Mouse (Mus musculus) layer of hippocampus, postnatal 14 days (tissue): ENCODE measurements around the gene Tm4sf19. TPM values are rescaled to one million over a fixed set of nuclear protein-coding genes. Genes with fewer than 3 reads are reported as not detected.
"Not testable (repeated sequence)": the region's sequence is repeated elsewhere in the genome, so short reads cannot be mapped to it uniquely, and the experiment has no call there.

ENCODE experiments used
- DNase-seq, 2 experiments: peaks; one replicate each; pipeline ENCODE4 v3.0.0; 2021 to 2022; ENCODE audit warnings: low spot score in 2 of 2, mixed read lengths in 1 of 2
- total RNA-seq, 2 experiments: library from RNA; stranded (reverse); gene quantifications; 2 replicates each; pipeline ENCODE4 v1.2.3; 2021

The Tm4sf19 gene
- total RNA-seq, 2 experiments from 2014 or later, result not detected

DNA sequence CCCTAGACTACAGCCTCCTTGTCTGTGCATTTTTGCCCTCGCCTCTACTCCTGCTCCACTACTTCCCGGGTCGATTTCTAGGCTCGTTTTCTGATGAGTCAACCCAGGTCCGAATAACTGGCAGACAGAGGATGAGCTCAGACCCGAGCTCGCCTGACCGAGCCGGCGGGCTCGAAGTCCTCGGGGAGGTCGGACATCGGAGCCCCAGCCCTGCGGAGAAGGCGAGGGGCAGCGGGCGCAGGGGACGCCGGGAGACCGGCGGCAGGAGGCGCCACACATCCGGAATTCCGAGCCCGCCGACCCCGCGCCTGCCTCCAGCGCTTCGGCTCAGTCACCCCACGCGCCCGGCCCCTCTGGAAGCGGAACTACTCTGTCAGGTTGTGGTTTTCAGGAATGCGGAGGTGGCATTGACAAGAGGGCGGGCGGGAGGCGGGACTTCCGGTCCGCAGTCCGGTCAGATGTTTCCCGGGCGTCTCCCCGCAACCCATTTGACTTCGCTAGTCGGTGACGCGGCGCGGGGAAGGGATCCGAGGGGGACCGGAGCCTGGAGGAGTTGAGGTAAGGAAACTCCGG lies 30.3 kb downstream of the Tm4sf19 start, which contains the start of gene Pcyt1a:
TSS of gene Pcyt1a (plus strand) at position 448 of the 573 bp plus-strand sequence.
- DNase-seq, result peak; percentile 88 to 94

DNA sequence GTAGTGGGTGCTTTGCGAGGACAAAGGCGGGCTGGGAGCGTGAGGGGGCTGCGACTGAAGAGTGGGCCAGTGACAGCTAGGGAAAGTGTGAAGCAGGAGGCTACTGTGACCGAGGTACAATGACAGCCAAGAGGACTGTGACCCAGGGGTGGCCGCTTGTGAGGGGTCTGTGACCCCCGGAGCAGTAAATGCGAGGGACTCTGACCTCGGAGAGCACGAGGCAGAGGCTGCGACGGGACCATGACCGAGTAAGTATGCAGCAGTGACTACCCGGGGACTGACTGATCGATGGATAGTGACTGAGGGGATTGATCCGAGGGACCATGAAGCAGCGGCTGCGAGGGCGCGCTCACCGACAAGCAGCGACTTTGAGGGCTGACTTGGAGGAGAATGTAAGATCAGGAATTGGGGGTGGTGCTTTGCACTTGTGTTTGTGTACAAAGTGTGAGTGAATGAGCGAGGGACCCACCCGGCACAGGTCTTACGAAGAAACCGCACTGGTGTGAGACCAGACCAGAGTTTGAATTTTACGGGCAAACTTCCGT lies 30.8 kb downstream of the Tm4sf19 start:
- no peak for DNase-seq

DNA sequence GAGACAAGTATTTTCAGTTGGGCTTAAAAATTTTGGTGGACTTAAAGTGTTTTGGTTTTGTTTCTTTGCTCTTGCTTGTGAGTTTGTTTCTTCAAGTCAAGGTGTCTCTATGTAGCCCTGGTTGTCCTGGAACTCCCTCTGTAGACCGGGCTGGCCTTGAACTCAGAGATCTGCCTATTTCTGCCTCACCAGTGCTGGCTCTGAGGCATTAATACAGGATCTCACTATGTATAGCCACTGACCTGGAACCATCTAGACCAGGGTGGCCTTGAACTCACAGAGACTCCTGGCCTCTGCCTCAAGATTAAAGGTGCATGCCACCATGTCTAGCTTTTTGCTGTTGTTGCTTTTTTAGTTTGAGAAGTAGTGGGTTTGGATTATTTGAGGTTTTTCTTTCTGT lies 31.6 kb downstream of the Tm4sf19 start:
- no peak for DNase-seq

GRCm38 (mm10) chr16:32433138-32433537 lies 32.8 kb downstream of the Tm4sf19 start:
- DNase-seq, result no peak

DNA sequence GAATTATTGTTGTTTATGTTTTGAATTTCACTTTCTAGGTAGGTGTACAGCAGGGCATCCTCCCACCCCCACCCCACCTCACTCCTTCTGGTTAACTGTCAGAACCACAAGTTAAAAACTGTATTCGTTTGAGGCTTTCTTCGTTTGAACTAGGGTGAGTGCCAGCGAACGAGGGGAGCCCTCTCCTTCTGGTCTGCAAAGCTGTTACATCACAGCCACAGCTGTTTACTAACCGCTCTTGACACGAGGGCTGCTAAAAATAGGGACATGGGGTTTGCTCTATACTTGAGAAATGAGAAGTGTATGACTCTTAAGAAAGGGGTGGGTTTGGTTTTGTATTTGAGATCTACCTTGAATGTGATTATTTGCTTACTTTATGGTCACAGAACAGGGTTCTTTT lies 33.8 kb downstream of the Tm4sf19 start:
- no peak for DNase-seq

- DNase-seq, result no peak
Observed at GRCm38 (mm10) chr16:32434691-32435090, 34.4 kb downstream of the Tm4sf19 start.

DNA sequence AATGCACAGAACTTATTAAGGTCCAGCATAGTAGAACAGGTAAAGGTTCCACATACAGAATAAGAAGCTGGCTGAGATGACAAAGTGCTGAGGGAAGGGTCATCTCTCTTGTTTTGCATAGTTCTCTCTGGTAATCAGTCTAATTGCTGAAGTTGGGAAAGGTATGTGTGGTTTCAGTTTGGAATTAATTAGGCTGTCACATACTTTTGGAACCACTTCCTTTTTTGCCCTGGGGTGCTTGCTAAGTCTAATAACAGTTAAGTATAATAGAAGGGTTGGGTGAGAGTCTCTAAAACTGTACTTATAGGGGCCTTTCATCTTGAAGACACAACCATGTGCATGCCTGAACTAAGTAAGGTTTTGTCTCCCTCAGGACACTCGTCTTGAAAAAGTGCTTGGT lies 36.4 kb downstream of the Tm4sf19 start:
- DNase-seq, result no peak

- DNase-seq, result no peak
Observed at GRCm38 (mm10) chr16:32437266-32437665, 37.0 kb downstream of the Tm4sf19 start.

DNA sequence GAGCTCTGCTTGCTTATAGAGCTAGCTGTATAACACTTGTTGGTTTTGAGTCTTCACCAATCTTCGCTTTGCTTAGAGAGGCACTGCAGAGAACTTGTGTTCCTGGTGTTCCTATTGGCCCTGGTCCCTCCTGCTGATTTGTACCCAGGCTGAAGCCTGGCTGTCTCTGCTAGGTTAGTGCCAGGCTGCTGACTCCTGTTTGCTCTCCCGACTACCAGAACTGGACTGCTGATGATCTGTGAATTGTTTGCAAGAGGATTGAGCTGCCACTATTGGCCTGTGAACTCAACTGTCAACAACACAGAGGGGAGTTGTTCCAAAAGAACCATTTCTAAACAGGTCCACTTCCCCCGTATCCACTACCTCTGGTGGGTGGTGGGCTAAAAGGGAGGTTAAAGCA lies 41.1 kb downstream of the Tm4sf19 start:
- no peak for DNase-seq

DNA sequence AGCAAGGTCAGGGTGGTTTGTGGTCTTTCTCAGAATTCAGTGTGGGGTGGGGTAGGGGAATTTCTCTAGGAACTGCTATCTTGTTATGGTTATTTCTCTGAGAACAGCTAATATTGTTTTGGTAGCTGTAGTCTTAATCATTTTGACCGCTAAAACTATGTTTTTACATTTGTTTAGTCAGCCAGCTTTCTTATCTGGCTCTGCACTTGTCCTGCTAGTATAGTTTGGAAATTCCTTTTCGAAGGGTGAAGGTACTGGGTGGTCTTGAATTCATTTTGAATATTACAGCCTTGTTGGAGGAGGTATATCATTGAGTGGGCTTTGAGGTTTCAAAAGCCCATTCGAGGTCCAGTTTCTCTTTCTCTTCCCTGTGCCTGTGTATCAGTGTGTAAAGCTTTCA lies 44.3 kb downstream of the Tm4sf19 start:
- not testable (repeated sequence) for DNase-seq

- no peak for DNase-seq
Observed at GRCm38 (mm10) chr16:32445558-32445957, 45.3 kb downstream of the Tm4sf19 start.

DNA sequence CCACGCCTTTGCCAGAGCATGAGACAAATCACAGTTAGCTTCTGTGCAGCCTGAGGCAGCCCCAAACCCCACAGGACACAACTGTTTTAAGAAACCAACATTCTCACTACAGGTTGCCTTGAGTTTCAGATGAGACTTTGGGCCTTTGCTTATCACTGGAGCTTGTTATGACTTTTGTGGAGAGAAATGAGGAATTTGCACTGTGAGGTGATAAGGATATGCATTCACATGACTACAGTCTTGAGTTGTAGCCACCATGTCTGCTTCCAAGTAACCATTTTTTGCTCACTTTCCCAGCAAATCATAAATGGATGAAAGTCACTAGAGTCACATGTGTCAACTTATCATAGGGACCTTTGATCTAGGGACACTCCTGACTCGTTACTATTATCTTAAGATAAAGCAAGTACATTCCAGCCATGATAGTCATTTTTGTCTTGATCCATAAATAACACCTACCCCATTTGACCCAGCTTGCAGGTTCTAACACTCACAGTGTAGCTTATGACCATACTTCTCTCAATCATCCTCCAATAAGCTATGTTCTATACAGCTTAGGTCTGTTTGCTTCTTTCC lies 46.3 kb downstream of the Tm4sf19 start:
- no peak for DNase-seq

DNA sequence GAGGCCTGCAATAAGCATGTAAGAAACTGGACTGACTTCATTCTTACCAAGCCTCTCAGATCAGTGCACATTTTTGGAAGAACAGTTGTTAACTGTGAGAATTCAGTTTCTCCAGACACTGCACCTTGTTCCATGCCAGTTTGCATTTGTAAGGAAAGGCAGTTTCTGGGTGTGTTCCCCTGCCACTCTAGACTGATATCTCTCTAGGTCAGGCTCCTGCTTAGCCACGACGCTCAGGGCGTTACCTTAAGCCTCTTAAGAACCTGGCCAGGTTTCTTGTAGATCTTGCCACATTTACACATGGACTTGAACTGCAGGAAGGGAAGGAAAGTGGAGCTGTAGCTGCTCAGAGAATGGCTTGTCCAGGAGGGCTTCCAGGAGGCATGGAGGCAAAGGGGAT lies 49.4 kb downstream of the Tm4sf19 start:
- no peak for DNase-seq

DNA sequence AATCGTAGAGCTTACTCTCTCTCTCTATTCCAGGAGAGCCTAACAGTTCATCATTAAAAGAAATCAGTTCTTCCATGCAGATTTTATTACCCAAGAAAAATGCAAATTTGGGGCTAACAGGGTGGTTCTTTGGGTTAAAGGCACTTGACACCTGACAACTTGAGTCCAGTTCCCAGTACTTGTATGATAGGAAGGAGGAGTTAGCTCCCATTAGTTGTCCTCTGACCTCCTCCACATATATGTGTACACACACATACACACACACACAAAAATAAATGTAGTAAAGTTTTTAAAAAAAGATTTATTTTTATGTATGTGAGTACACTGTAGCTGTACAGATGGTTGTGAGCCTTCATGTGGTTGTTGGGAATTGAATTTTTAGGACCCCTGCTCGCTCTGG lies 49.8 kb downstream of the Tm4sf19 start:
- DNase-seq, result no peak

DNA sequence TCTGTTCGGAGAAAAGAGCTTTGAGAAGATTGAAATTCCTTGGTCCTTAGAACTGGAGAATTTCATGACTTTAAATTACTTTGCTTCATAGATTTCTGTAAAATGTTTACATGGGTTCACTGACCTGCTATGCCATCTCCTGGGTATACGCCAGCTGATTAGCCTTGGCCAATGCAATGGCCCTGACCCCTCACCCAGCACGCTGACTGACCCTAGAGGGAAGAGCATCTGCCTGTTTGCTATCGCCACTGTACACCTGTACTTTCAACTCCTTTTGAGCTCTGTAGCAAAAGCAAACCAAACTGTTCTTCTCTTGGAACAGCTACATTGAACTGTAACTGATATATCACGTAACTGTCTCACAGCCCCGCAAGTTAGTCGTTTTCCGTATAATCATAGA lies 52.8 kb downstream of the Tm4sf19 start:
- DNase-seq, result no peak

GRCm38 (mm10) chr16:32454646-32455045 lies 54.3 kb downstream of the Tm4sf19 start:
- DNase-seq, result no peak

DNA sequence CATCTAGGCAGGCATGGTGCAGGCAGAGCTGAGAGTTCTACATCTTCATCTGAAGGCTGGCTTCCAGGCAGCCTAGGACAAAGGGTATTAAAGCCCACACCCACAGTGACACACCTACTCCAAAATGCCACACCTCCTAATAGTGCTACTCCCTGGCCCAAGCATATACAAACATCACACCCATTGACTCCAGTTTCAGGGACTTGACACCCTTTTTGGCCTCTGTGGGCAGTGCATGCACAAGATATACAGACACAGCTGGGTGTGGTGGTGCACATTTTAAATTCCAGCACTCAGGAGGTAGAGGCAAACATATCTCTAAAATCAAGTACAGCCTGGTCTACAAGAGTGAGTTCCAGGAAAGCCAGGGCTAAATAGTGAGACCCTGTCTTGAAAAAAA lies 55.8 kb downstream of the Tm4sf19 start:
- no peak for DNase-seq

GRCm38 (mm10) chr16:32456761-32457160 lies 56.5 kb downstream of the Tm4sf19 start:
- DNase-seq, result no peak

Other genes starting within 250 kb of the Tm4sf19 start
- 10 to 100 TPM; 10.6 to 11.7 TPM for gene Nrros, start 234.9 kb upstream of the Tm4sf19 start, total RNA-seq
- not detected for gene Bex6, start 220.7 kb upstream of the Tm4sf19 start, total RNA-seq
- 10 to 100 TPM; 42.8 to 43.1 TPM for gene Fbxo45, start 153.3 kb upstream of the Tm4sf19 start, total RNA-seq
- gene Wdr53, start 153.3 kb upstream of the Tm4sf19 start, total RNA-seq, result 10 to 100 TPM; 10.7 to 12.8 TPM
- gene Smco1, start 129.0 kb upstream of the Tm4sf19 start, total RNA-seq, result under 1 TPM in 1 of 2 experiments, not detected in 1; 0.30 TPM
- 10 to 100 TPM; 22.7 to 24.7 TPM for gene Rnf168, start 123.0 kb upstream of the Tm4sf19 start, total RNA-seq
- 10 to 100 TPM; 57.1 to 59.4 TPM for gene Ubxn7, start 68.2 kb upstream of the Tm4sf19 start, total RNA-seq
- 10 to 100 TPM; 11.8 to 14.0 TPM for gene Tctex1d2, start 19.2 kb downstream of the Tm4sf19 start, total RNA-seq
- gene Pcyt1a, start 30.4 kb downstream of the Tm4sf19 start, total RNA-seq, result 10 to 100 TPM; 43.6 to 46.5 TPM
- not detected for gene Slc51a, start 87.4 kb downstream of the Tm4sf19 start, total RNA-seq
- gene Zdhhc19, start 95.8 kb downstream of the Tm4sf19 start, total RNA-seq, result not detected
- 100 to 1,000 TPM in 1 of 2 experiments, 10 to 100 TPM in 1; 83.5 to 111 TPM for gene Tfrc, start 208.4 kb downstream of the Tm4sf19 start, total RNA-seq
- 100 to 1,000 TPM; 120 to 124 TPM for gene Tnk2, start 243.4 kb downstream of the Tm4sf19 start, total RNA-seq